Mouse (Mus musculus) forebrain, embryonic 16.5 days (tissue): Measurements from ENCODE around the gene AW549877. TPM values are rescaled to one million over a fixed set of nuclear protein-coding genes. Genes with fewer than 3 reads are reported as not detected.
A peak's percentile ranks its signal among the peaks of the same experiment; 100 is the strongest.

Experiments used
- ATAC-seq: fragments of 200-750 bp; cut with Nextera tagmentation; 2 replicates; pipeline ENCODE4 v1.8.0; 2017; ENCODE audit warnings: mild to moderate bottlenecking, moderate library complexity
- H3K27ac ChIP-seq: fragments of 300-500 bp; sonication (generic); 2 replicates; pipeline ENCODE4 v1.5.1; 2014; ENCODE audit warnings: low read length, control low read depth
- H3K27me3 ChIP-seq: fragments of 300-500 bp; sonication (generic); replicated peaks from 2 replicates; pipeline ENCODE4 v1.6.1; 2014; ENCODE audit warnings: low read length; ENCODE audit not compliant: control insufficient read depth, insufficient read depth
- H3K36me3 ChIP-seq: fragments of 300-500 bp; sonication (generic); 2 replicates; pipeline ENCODE4 v1.6.1; 2014; ENCODE audit not compliant: control insufficient read depth, insufficient read depth
- H3K4me1 ChIP-seq: fragments of 300-500 bp; sonication (generic); replicated peaks from 2 replicates; pipeline ENCODE4 v1.6.1; 2014; ENCODE audit warnings: low read length; ENCODE audit not compliant: control insufficient read depth, insufficient read depth
- H3K4me2 ChIP-seq: fragments of 300-500 bp; sonication (generic); 2 replicates; pipeline ENCODE4 v1.6.1; 2014; ENCODE audit warnings: mild to moderate bottlenecking, low read length, control low read depth
- H3K4me3 ChIP-seq: fragments of 300-500 bp; sonication (generic); replicated peaks from 2 replicates; pipeline ENCODE4 v1.5.1; 2014; ENCODE audit warnings: mild to moderate bottlenecking, low read length, control low read depth
- H3K9ac ChIP-seq: fragments of 300-500 bp; sonication (generic); replicated peaks from 2 replicates; pipeline ENCODE4 v1.6.1; 2014; ENCODE audit warnings: low read depth, low read length, control low read depth
- H3K9me3 ChIP-seq: fragments of 300-500 bp; sonication (generic); 2 replicates; pipeline ENCODE4 v1.6.1; 2016; ENCODE audit warnings: low read length; ENCODE audit not compliant: control insufficient read depth
- WGBS: fragments of 180-500 bp; shearing (Covaris S2); extraction: QIAGEN DNeasy Blood & Tissue Kit; methylation state at CpG from one replicate; pipeline ENCODE4 v1.1.7; 2014; 5-methylcytosine and 5-hydroxymethylcytosine counted together
- polyA plus RNA-seq: library from polyadenylated mRNA; unstranded; fragments of >200 nt; fragmentation: Nextera tagmentation; extraction: Ambion mirVana; gene quantifications from 2 replicates; pipeline ENCODE4 v1.2.1, GENCODE M21; 2015

AW549877 gene
- polyA plus RNA-seq, 1 experiment from 2014 or later: 34.6 TPM

GRCm38 (mm10) chr15:3994852-3995447 lies 594 bp downstream of the AW549877 start:
- 23% methylated on average over 14 of the region's 14 CpGs for WGBS
- H3K9ac ChIP-seq: peak overlapping the region; percentile 90
- ATAC-seq: no peak
- peak overlapping the region; percentile 56 for H3K4me2 ChIP-seq
- peak overlapping the region; percentile 93 for H3K4me3 ChIP-seq
- peaks cover 9% of the 10 kb centered on the region for H3K36me3 ChIP-seq
- H3K27me3 ChIP-seq: no peaks in the 10 kb centered on the region
- peaks cover 8% of the 10 kb centered on the region for H3K4me1 ChIP-seq
- no peaks in the 10 kb centered on the region for H3K9me3 ChIP-seq
- peak overlapping the region; percentile 92 for H3K27ac ChIP-seq

- WGBS: 68% methylated on average over 2 of the region's 2 CpGs
- Histone ChIP-seq H3K9me3 (no peaks in the 10 kb centered on the region), H3K27me3 (no peaks in the 10 kb centered on the region), H3K4me2 (no peak overlapping the region), H3K9ac (no peak overlapping the region), H3K36me3 (peaks cover 15% of the 10 kb centered on the region), H3K4me3 (no peak overlapping the region), H3K27ac (no peak overlapping the region), H3K4me1 (no peaks in the 10 kb centered on the region)
- ATAC-seq: peak; percentile 55
Observed at GRCm38 (mm10) chr15:3987981-3988380, 7.6 kb downstream of the AW549877 start.

GRCm38 (mm10) chr15:3984876-3985275 lies 10.7 kb downstream of the AW549877 start:
- H3K36me3 ChIP-seq: peaks cover 9% of the 10 kb centered on the region
- H3K27ac ChIP-seq: no peak overlapping the region
- WGBS: 89% methylated on average over 2 of the region's 2 CpGs
- no peaks in the 10 kb centered on the region for H3K27me3 ChIP-seq
- no peak overlapping the region for H3K4me2 ChIP-seq
- no peak for ATAC-seq
- no peak overlapping the region for H3K4me3 ChIP-seq
- H3K4me1 ChIP-seq: no peaks in the 10 kb centered on the region
- H3K9me3 ChIP-seq: no peaks in the 10 kb centered on the region
- no peak overlapping the region for H3K9ac ChIP-seq

- WGBS: 94% methylated on average over 5 of the region's 5 CpGs
- peaks cover 3% of the 10 kb centered on the region; the same call in 1 of the 2 replicates for H3K4me1 ChIP-seq
- ATAC-seq: no peak
- no peak overlapping the region for H3K4me3 ChIP-seq
- no peaks in the 10 kb centered on the region for H3K9me3 ChIP-seq
- no peak overlapping the region for H3K4me2 ChIP-seq
- H3K27ac ChIP-seq: no peak overlapping the region
- peaks cover 5% of the 10 kb centered on the region; the same call in 1 of the 2 replicates for H3K36me3 ChIP-seq
- H3K9ac ChIP-seq: no peak overlapping the region
- H3K27me3 ChIP-seq: no peaks in the 10 kb centered on the region
Observed at GRCm38 (mm10) chr15:3982732-3983131, 12.8 kb downstream of the AW549877 start.

GRCm38 (mm10) chr15:3979871-3980270 lies 15.7 kb downstream of the AW549877 start:
- peak overlapping the region; percentile 97; the same call in 1 of the 2 replicates for H3K9ac ChIP-seq
- H3K27me3 ChIP-seq: no peaks in the 10 kb centered on the region
- H3K27ac ChIP-seq: no peak overlapping the region; the same call in 1 of the 2 replicates
- no peaks in the 10 kb centered on the region for H3K9me3 ChIP-seq
- ATAC-seq: no peak
- H3K4me1 ChIP-seq: peaks cover 3% of the 10 kb centered on the region; the same call in 1 of the 2 replicates
- no peak overlapping the region for H3K4me3 ChIP-seq
- 83% methylated on average over 3 of the region's 3 CpGs for WGBS
- H3K36me3 ChIP-seq: peaks cover 5% of the 10 kb centered on the region; the same call in 1 of the 2 replicates
- H3K4me2 ChIP-seq: peak overlapping the region; percentile 81

- ATAC-seq: peak; percentile 93
- H3K4me1 ChIP-seq: peaks cover 3% of the 10 kb centered on the region; the same call in 1 of the 2 replicates
- no peaks in the 10 kb centered on the region for H3K9me3 ChIP-seq
- 1% methylated on average over 55 of the region's 61 CpGs for WGBS
- peak within 1 kb of the TSS; percentile 97 for H3K9ac ChIP-seq
- H3K4me2 ChIP-seq: peak within 1 kb of the TSS; percentile 81
- H3K27me3 ChIP-seq: no peaks in the 10 kb centered on the region
- peak within 1 kb of the TSS; percentile 72 for H3K4me3 ChIP-seq
- H3K27ac ChIP-seq: peak within 1 kb of the TSS; percentile 96
- peaks cover 3% of the 10 kb centered on the region; the same call in 1 of the 2 replicates for H3K36me3 ChIP-seq
Observed at GRCm38 (mm10) chr15:3979061-3979848, 16.3 kb downstream of the AW549877 start, which contains the start of gene Fbxo4. Gene Fbxo4 (minus strand): TSS chr15:3979573.

GRCm38 (mm10) chr15:3978279-3978678 lies 17.3 kb downstream of the AW549877 start:
- Histone ChIP-seq H3K27me3 (no peaks in the 10 kb centered on the region), H3K27ac (no peak overlapping the region), H3K9me3 (no peaks in the 10 kb centered on the region), H3K9ac (no peak overlapping the region), H3K4me2 (no peak overlapping the region), H3K4me3 (no peak overlapping the region), H3K36me3 (peaks cover 3% of the 10 kb centered on the region; the same call in 1 of the 2 replicates), H3K4me1 (peaks cover 3% of the 10 kb centered on the region; the same call in 1 of the 2 replicates)
- no peak for ATAC-seq
- WGBS: 93% methylated on average over 2 of the region's 2 CpGs

GRCm38 (mm10) chr15:3973300-3973699 lies 22.2 kb downstream of the AW549877 start:
- no peak for ATAC-seq
- H3K27me3 ChIP-seq: no peaks in the 10 kb centered on the region
- H3K4me3 ChIP-seq: no peak overlapping the region
- H3K4me2 ChIP-seq: no peak overlapping the region
- H3K36me3 ChIP-seq: no peaks in the 10 kb centered on the region
- no peaks in the 10 kb centered on the region for H3K4me1 ChIP-seq
- no peaks in the 10 kb centered on the region for H3K9me3 ChIP-seq
- no peak overlapping the region for H3K27ac ChIP-seq
- H3K9ac ChIP-seq: no peak overlapping the region
- 91% methylated on average over 3 of the region's 3 CpGs for WGBS

- ATAC-seq: no peak
- Histone ChIP-seq H3K27ac (no peak overlapping the region), H3K4me1 (no peaks in the 10 kb centered on the region), H3K4me3 (no peak overlapping the region), H3K4me2 (no peak overlapping the region), H3K9me3 (no peaks in the 10 kb centered on the region), H3K9ac (no peak overlapping the region), H3K36me3 (no peaks in the 10 kb centered on the region), H3K27me3 (no peaks in the 10 kb centered on the region)
- WGBS: 98% methylated on average over 6 of the region's 6 CpGs
Observed at GRCm38 (mm10) chr15:3970193-3970592, 25.4 kb downstream of the AW549877 start.
